Mouse (Mus musculus) embryonic facial prominence, embryonic 12.5 days (tissue): ENCODE measurements at regions not wholly inside any gene's neighbourhood (a gene's known extent, or its start where the extent isn't known, plus 50 kb on each side); places are given as distances from the start of the nearest gene placed in this dataset.
A peak's percentile ranks its signal among the peaks of the same experiment; 100 is the strongest.

ENCODE experiments used
- ATAC-seq: fragments of 200-750 bp; cut with Nextera tagmentation; 2 replicates; pipeline ENCODE4 v1.8.0; 2017; ENCODE audit not compliant: insufficient number of reproducible peaks, insufficient read depth, low FRiP score, low TSS enrichment
- H3K27ac ChIP-seq: fragments of 300-500 bp; sonication (generic); 2 replicates; pipeline ENCODE4 v1.5.1; 2016; ENCODE audit warnings: mild to moderate bottlenecking
- H3K27me3 ChIP-seq: fragments of 300-500 bp; sonication (generic); 2 replicates; pipeline ENCODE4 v1.6.1; 2016; ENCODE audit warnings: mild to moderate bottlenecking, moderate library complexity
- H3K36me3 ChIP-seq: fragments of 300-500 bp; sonication (generic); 2 replicates; pipeline ENCODE4 v1.6.1; 2016; ENCODE audit warnings: mild to moderate bottlenecking
- H3K4me1 ChIP-seq: fragments of 300-500 bp; sonication (generic); 2 replicates; pipeline ENCODE4 v1.6.1; 2016
- H3K4me2 ChIP-seq: fragments of 300-500 bp; sonication (generic); replicated peaks from 2 replicates; pipeline ENCODE4 v1.6.1; 2016; ENCODE audit warnings: mild to moderate bottlenecking, moderate library complexity
- H3K4me3 ChIP-seq: fragments of 300-500 bp; sonication (generic); 2 replicates; pipeline ENCODE4 v1.5.1; 2016; ENCODE audit warnings: mild to moderate bottlenecking
- H3K9ac ChIP-seq: fragments of 300-500 bp; sonication (generic); 2 replicates; pipeline ENCODE4 v1.6.1; 2016; ENCODE audit warnings: mild to moderate bottlenecking, moderate library complexity
- H3K9me3 ChIP-seq: fragments of 300-500 bp; sonication (generic); 2 replicates; pipeline ENCODE4 v1.6.1; 2016; ENCODE audit warnings: mild to moderate bottlenecking, moderate library complexity
- WGBS: fragments of 180-500 bp; shearing (Covaris S2); methylation state at CpG from one replicate; pipeline ENCODE4 v1.1.7; 2016; 5-methylcytosine and 5-hydroxymethylcytosine counted together

- ATAC-seq = no peak
Measured at GRCm38 (mm10) chr14:31929161-31929707, 98.8 kb upstream of the Ankrd28 start.

GRCm38 (mm10) chr14:31930367-31930766, 98.4 kb upstream of the Galnt15 start:
- H3K9me3 ChIP-seq = no peaks in the 10 kb centered on the region
- peaks cover 11% of the 10 kb centered on the region; the same call in 1 of the 2 replicates for H3K4me1 ChIP-seq
- no peak overlapping the region for H3K4me2 ChIP-seq
- no peak overlapping the region for H3K4me3 ChIP-seq
- H3K27me3 ChIP-seq = no peaks in the 10 kb centered on the region
- 67% methylated on average over 9 of the region's 9 CpGs for WGBS
- no peak overlapping the region for H3K9ac ChIP-seq
- H3K27ac ChIP-seq = no peak overlapping the region
- no peaks in the 10 kb centered on the region for H3K36me3 ChIP-seq
- ATAC-seq = no peak

More at GRCm38 (mm10) chr14:31929161-31929707, 98.8 kb upstream of the Ankrd28 start:
- Histone ChIP-seq H3K4me2 (no peak overlapping the region), H3K9ac (no peak overlapping the region), H3K27me3 (no peaks in the 10 kb centered on the region), H3K4me1 (peaks cover 5% of the 10 kb centered on the region; the same call in 1 of the 2 replicates), H3K9me3 (no peaks in the 10 kb centered on the region), H3K4me3 (no peak overlapping the region), H3K27ac (no peak overlapping the region), H3K36me3 (no peaks in the 10 kb centered on the region)
- WGBS = 54% methylated on average over 12 of the region's 12 CpGs

- H3K4me1 ChIP-seq = peaks cover 11% of the 10 kb centered on the region; the same call in 1 of the 2 replicates
- ATAC-seq = no peak
- H3K9me3 ChIP-seq = no peaks in the 10 kb centered on the region
- H3K9ac ChIP-seq = no peak overlapping the region
- no peaks in the 10 kb centered on the region for H3K27me3 ChIP-seq
- H3K27ac ChIP-seq = no peak overlapping the region
- no peaks in the 10 kb centered on the region for H3K36me3 ChIP-seq
- WGBS = 87% methylated on average over 5 of the region's 5 CpGs
- no peak overlapping the region for H3K4me2 ChIP-seq
- no peak overlapping the region for H3K4me3 ChIP-seq
Measured at GRCm38 (mm10) chr14:31931971-31932370, 96.8 kb upstream of the Galnt15 start.

- Histone ChIP-seq H3K4me3 (peak overlapping the region; percentile 37), H3K4me1 (peaks cover 11% of the 10 kb centered on the region; the same call in 1 of the 2 replicates), H3K4me2 (peak overlapping the region; percentile 75), H3K27ac (peak overlapping the region; percentile 77), H3K9me3 (no peaks in the 10 kb centered on the region), H3K27me3 (no peaks in the 10 kb centered on the region), H3K36me3 (no peaks in the 10 kb centered on the region), H3K9ac (peak overlapping the region; percentile 35; the same call in 1 of the 2 replicates)
- ATAC-seq = peak; percentile 36; the same call in 1 of the 2 replicates
- WGBS = under 1% methylated on average over 9 of the region's 9 CpGs
Measured at GRCm38 (mm10) chr14:31933441-31933840, 95.3 kb upstream of the Galnt15 start.

GRCm38 (mm10) chr14:31933841-31934271, 94.9 kb upstream of the Galnt15 start:
- Histone ChIP-seq H3K9ac (peak overlapping the region; percentile 35), H3K36me3 (no peaks in the 10 kb centered on the region), H3K4me1 (peaks cover 11% of the 10 kb centered on the region; the same call in 1 of the 2 replicates), H3K27me3 (no peaks in the 10 kb centered on the region), H3K4me3 (peak overlapping the region; percentile 37), H3K9me3 (no peaks in the 10 kb centered on the region), H3K27ac (peak overlapping the region; percentile 77), H3K4me2 (peak overlapping the region; percentile 75)
- under 1% methylated on average over 12 of the region's 13 CpGs for WGBS
- peak; percentile 90 for ATAC-seq

GRCm38 (mm10) chr14:31934321-31934720, 94.5 kb upstream of the Galnt15 start:
- Histone ChIP-seq H3K27me3 (no peaks in the 10 kb centered on the region), H3K4me3 (peak overlapping the region; percentile 37), H3K36me3 (no peaks in the 10 kb centered on the region), H3K27ac (peak overlapping the region; percentile 77), H3K9ac (peak overlapping the region; percentile 35), H3K4me2 (peak overlapping the region; percentile 75), H3K4me1 (peaks cover 11% of the 10 kb centered on the region; the same call in 1 of the 2 replicates), H3K9me3 (no peaks in the 10 kb centered on the region)
- 0% methylated on average over 5 of the region's 6 CpGs for WGBS
- ATAC-seq = peak; percentile 55

- 14% methylated on average over 3 of the region's 3 CpGs for WGBS
- no peaks in the 10 kb centered on the region for H3K27me3 ChIP-seq
- H3K4me2 ChIP-seq = peak overlapping the region; percentile 75
- H3K27ac ChIP-seq = peak overlapping the region; percentile 77
- peaks cover 11% of the 10 kb centered on the region; the same call in 1 of the 2 replicates for H3K4me1 ChIP-seq
- H3K4me3 ChIP-seq = no peak overlapping the region; the same call in 1 of the 2 replicates
- no peak overlapping the region for H3K9ac ChIP-seq
- no peak for ATAC-seq
- H3K36me3 ChIP-seq = no peaks in the 10 kb centered on the region
- H3K9me3 ChIP-seq = no peaks in the 10 kb centered on the region
Measured at GRCm38 (mm10) chr14:31934771-31935170, 94.0 kb upstream of the Galnt15 start.

GRCm38 (mm10) chr14:31935411-31935810, 93.4 kb upstream of the Galnt15 start:
- no peaks in the 10 kb centered on the region for H3K9me3 ChIP-seq
- no peak overlapping the region for H3K4me2 ChIP-seq
- no peaks in the 10 kb centered on the region for H3K27me3 ChIP-seq
- peaks cover 9% of the 10 kb centered on the region; the same call in 1 of the 2 replicates for H3K4me1 ChIP-seq
- WGBS = 43% methylated on average over 3 of the region's 3 CpGs
- no peak for ATAC-seq
- no peaks in the 10 kb centered on the region for H3K36me3 ChIP-seq
- no peak overlapping the region for H3K9ac ChIP-seq
- H3K27ac ChIP-seq = peak overlapping the region; percentile 37; the same call in 1 of the 2 replicates
- H3K4me3 ChIP-seq = no peak overlapping the region

GRCm38 (mm10) chr14:31936581-31936980, 92.2 kb upstream of the Galnt15 start:
- no peak overlapping the region for H3K9ac ChIP-seq
- H3K27me3 ChIP-seq = no peaks in the 10 kb centered on the region
- H3K4me2 ChIP-seq = no peak overlapping the region
- 84% methylated on average over 3 of the region's 3 CpGs for WGBS
- H3K36me3 ChIP-seq = no peaks in the 10 kb centered on the region
- H3K4me1 ChIP-seq = peaks cover 8% of the 10 kb centered on the region; the same call in 1 of the 2 replicates
- no peak for ATAC-seq
- H3K27ac ChIP-seq = no peak overlapping the region
- H3K4me3 ChIP-seq = no peak overlapping the region
- H3K9me3 ChIP-seq = no peaks in the 10 kb centered on the region

- Histone ChIP-seq H3K9me3 (no peaks in the 10 kb centered on the region), H3K4me2 (no peak overlapping the region)
- WGBS = 83% methylated on average over 6 of the region's 6 CpGs
Measured at GRCm38 (mm10) chr14:31940900-31941299, 87.9 kb upstream of the Galnt15 start.

GRCm38 (mm10) chr14:31942266-31942960, 86.4 kb upstream of the Galnt15 start:
- no peak for ATAC-seq
- Histone ChIP-seq H3K9ac (no peak overlapping the region), H3K27ac (no peak overlapping the region), H3K4me3 (no peak overlapping the region), H3K4me1 (no peaks in the 10 kb centered on the region), H3K9me3 (no peaks in the 10 kb centered on the region), H3K36me3 (no peaks in the 10 kb centered on the region), H3K4me2 (no peak overlapping the region), H3K27me3 (no peaks in the 10 kb centered on the region)
- 66% methylated on average over 3 of the region's 3 CpGs for WGBS

More at GRCm38 (mm10) chr14:31940900-31941299, 87.9 kb upstream of the Galnt15 start:
- Histone ChIP-seq H3K9ac (no peak overlapping the region), H3K36me3 (no peaks in the 10 kb centered on the region), H3K4me3 (no peak overlapping the region), H3K4me1 (no peaks in the 10 kb centered on the region), H3K27ac (no peak overlapping the region), H3K27me3 (no peaks in the 10 kb centered on the region)
- no peak for ATAC-seq

GRCm38 (mm10) chr14:31944682-31945081, 84.1 kb upstream of the Galnt15 start:
- ATAC-seq = no peak
- 85% methylated on average over 6 of the region's 6 CpGs for WGBS

More at GRCm38 (mm10) chr14:31944682-31945081, 84.1 kb upstream of the Galnt15 start:
- Histone ChIP-seq H3K4me3 (no peak overlapping the region), H3K9ac (no peak overlapping the region), H3K27ac (no peak overlapping the region), H3K27me3 (no peaks in the 10 kb centered on the region), H3K4me1 (no peaks in the 10 kb centered on the region), H3K4me2 (no peak overlapping the region), H3K9me3 (no peaks in the 10 kb centered on the region), H3K36me3 (no peaks in the 10 kb centered on the region)
